Mouse (Mus musculus): Measurements from ENCODE around the gene Cirbp. TPM values are rescaled to one million over a fixed set of nuclear protein-coding genes. Genes with fewer than 3 reads are reported as not detected.

Gene Cirbp
- total RNA-seq (2023): 100 to 1,000 TPM; 152 to 252 TPM

DNA sequence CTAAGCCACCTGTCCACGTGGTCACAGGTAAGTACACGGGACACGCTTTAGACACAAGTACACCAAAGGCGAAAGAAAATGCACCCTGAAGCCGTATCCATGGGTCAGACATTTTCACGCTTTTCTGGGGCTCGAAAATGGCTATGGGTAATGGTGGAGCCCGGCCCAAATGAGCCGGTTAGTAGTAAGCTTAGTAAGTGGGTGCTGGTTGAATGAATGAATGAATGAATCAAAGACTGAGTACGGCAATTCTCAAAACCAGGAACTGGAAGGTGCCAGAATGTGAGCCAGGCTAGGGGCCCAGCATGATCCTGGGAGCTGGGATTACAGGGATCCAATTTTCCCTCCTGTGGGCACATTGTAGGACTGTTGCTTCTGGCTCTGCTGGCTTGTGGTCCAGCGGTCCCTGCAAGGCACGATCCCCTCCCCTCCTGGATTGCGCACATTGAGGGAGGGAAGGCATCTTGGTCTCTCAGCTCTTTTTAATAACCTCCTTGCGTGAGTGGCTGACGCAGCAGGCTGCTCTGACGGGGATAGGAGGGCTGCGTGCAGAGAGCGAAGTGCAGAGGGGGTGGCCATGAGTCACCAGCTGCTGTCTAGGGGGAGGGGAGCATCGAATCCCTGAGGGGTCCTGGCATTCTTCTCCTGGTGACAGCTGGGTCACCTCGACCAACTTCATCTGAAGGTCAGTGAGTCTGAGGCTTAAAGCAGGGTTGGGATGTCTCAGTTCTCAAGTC is at the start of gene Cirbp:
TSS of gene Cirbp (plus strand) at position 594 of the 737 bp plus-strand sequence.

DNA sequence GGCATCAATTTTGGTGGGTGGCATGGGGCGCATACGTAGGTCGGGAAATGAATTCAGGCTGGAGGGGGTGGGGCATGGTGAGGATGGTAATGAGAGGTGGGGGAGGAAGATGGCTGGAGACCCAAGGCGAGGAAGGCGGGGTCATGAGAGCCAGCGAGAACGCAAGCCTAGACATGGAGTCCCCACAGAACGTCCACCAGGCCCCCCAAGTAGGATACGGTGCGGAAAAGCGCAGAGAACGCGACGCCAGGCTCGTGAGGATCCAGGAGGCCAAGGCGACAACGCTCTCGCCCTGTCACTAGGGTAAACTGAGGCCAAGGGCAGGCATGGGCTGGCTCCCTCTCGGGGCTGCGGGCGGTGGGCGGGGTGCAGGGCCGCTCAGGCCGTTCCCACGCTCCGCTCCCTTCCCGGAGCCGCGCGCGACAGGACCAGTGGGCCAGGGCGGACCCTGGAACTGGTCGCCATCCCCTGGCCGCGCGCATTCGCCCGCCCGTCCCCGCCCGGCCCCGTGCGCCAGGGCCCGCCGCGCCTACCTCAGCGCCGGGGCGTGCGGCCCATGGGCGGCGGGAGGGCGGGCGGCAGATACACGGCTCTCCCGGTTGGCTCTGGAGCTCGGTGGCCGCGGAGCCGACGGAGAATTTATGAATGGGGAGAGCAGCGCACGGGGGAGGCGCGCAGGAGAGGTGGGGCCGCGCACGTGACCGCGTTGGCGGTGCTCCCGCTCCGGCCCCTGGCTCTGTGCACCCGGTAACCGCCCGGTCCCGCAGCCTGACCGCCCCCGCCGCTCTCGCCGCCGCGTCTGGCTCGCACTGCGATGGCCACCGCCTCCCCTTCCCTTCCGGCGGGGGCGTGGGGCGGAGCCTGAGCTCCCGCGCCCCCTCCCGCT is 27.0 kb upstream of the Cirbp start, which contains the start of gene Atp5d:
TSS of gene Atp5d (plus strand) at position 80 of the 886 bp plus-strand sequence.

GRCm38 (mm10) chr10:80140666-80141035 is 25.1 kb upstream of the Cirbp start, which contains the start of gene Cbarp:
Gene Cbarp, minus strand, starts transcription at chr10:80140835.

DNA sequence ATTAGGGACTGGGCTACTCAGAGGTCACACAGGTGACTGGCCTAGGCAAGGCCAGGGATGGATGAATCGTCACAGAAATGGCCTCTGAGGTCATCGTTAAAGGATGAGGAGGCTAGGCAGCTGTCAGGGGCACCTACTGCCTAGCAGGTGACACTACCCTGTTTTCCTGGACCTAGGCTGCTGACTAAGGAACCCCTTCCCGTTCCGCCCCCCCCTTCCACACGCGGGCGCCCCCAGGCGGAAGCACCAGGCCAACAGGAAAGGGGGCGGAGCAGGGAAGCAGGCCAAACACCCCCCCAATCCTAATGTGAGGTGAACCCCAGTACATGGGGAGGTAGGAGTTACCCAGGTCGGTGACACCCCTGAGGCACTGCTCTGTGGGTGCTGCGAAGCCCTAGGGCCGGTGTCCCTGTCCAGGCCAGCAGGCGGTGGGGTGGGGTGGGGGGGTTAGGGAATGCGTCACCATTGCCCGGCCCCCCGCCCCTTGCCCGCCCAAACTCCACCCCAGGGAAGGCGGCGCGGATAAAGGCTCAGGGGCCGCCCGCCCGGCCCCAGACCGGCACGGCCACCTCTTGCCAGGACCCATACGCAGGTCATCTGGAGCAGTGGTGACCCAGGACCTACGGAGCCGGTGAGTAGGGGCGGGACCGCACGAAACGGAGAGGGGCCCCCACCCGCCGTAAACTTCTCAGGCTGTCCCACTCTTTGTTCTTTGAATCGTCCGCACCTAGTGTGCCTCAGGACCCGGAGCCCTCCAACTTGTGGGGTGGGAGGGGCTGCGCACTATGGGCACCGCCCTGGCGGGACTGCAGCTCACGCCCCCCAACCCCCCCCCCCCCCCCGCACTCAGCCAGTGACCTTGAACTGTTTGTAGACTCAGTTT is 17.8 kb upstream of the Cirbp start, which contains the start of gene Midn:
TSS of gene Midn (plus strand) at position 554 of the 883 bp plus-strand sequence.

GRCm38 (mm10) chr10:80172527-80173292 is 6.9 kb downstream of the Cirbp start, which contains the start of gene 1600002K03Rik:
Gene 1600002K03Rik, plus strand, starts transcription at chr10:80172944.

GRCm38 (mm10) chr10:80179068-80180051 is 13.6 kb downstream of the Cirbp start, which contains the start of gene Efna2:
Gene Efna2, plus strand, starts transcription at chr10:80179482.

Other genes starting within 250 kb of the Cirbp start
- under 1 TPM; 0.50 to 0.93 TPM for gene Kiss1r, start 249.0 kb upstream of the Cirbp start, total RNA-seq (2023)
- 10 to 100 TPM; 94.6 to 97.9 TPM for gene R3hdm4, start 244.8 kb upstream of the Cirbp start, total RNA-seq (2023)
- 10 to 100 TPM; 40.0 to 49.7 TPM for gene Arid3a, start 238.9 kb upstream of the Cirbp start, total RNA-seq (2023)
- gene Wdr18, start 205.8 kb upstream of the Cirbp start, total RNA-seq (2023): 10 to 100 TPM; 44.5 to 55.3 TPM
- gene Grin3b, start 195.3 kb upstream of the Cirbp start, total RNA-seq (2023): under 1 TPM in 1 of 2 experiments, not detected in 1; 0.24 TPM
- 100 to 1,000 TPM; 156 to 169 TPM for gene Tmem259, start 181.7 kb upstream of the Cirbp start, total RNA-seq (2023)
- gene Cnn2, start 177.4 kb upstream of the Cirbp start, total RNA-seq (2023): 100 to 1,000 TPM; 339 to 353 TPM
- 10 to 100 TPM; 57.1 to 61.6 TPM for gene Abca7, start 169.5 kb upstream of the Cirbp start, total RNA-seq (2023)
- 100 to 1,000 TPM; 538 to 550 TPM for gene Arhgap45, start 149.3 kb upstream of the Cirbp start, total RNA-seq (2023)
- 100 to 1,000 TPM in 1 of 2 experiments, 10 to 100 TPM in 1; 91.9 to 101 TPM for gene Polr2e, start 126.2 kb upstream of the Cirbp start, total RNA-seq (2023)
- 100 to 1,000 TPM; 124 to 133 TPM for gene Gpx4, start 118.8 kb upstream of the Cirbp start, total RNA-seq (2023)
- 100 to 1,000 TPM; 118 to 128 TPM for gene Sbno2, start 60.4 kb upstream of the Cirbp start, total RNA-seq (2023)
- 100 to 1,000 TPM; 178 to 181 TPM for gene Stk11, start 50.2 kb upstream of the Cirbp start, total RNA-seq (2023)
- gene Atp5d, start 27.4 kb upstream of the Cirbp start, total RNA-seq (2023): 100 to 1,000 TPM; 171 to 178 TPM
- 1 to 10 TPM; 4.6 to 4.9 TPM for gene Cbarp, start 25.1 kb upstream of the Cirbp start, total RNA-seq (2023)
- 100 to 1,000 TPM; 153 to 162 TPM for gene Midn, start 17.7 kb upstream of the Cirbp start, total RNA-seq (2023)
- 10 to 100 TPM in 1 of 2 experiments, 1 to 10 TPM in 1; 9.9 to 13.1 TPM for gene 1600002K03Rik, start 7.0 kb downstream of the Cirbp start, total RNA-seq (2023)
- under 1 TPM in 1 of 2 experiments, not detected in 1; 0.42 TPM for gene Efna2, start 13.5 kb downstream of the Cirbp start, total RNA-seq (2023)
- gene Mum1, start 60.4 kb downstream of the Cirbp start, total RNA-seq (2023): 10 to 100 TPM; 79.2 to 79.3 TPM
- 100 to 1,000 TPM in 1 of 2 experiments, 10 to 100 TPM in 1; 98.1 to 106 TPM for gene Ndufs7, start 83.1 kb downstream of the Cirbp start, total RNA-seq (2023)
- 1 to 10 TPM; 1.2 to 3.8 TPM for gene Gamt, start 95.0 kb downstream of the Cirbp start, total RNA-seq (2023)
- 100 to 1,000 TPM; 147 to 159 TPM for gene Dazap1, start 95.5 kb downstream of the Cirbp start, total RNA-seq (2023)
- 1,000 to 10,000 TPM; 2,823 to 2,836 TPM for gene Rps15, start 126.5 kb downstream of the Cirbp start, total RNA-seq (2023)
- under 1 TPM; 0.24 to 0.35 TPM for gene Apc2, start 130.0 kb downstream of the Cirbp start, total RNA-seq (2023)
- 10 to 100 TPM; 27.6 to 32.1 TPM for gene 2310011J03Rik, start 154.6 kb downstream of the Cirbp start, total RNA-seq (2023)
- 1 to 10 TPM; 1.0 to 1.1 TPM for gene Pcsk4, start 163.5 kb downstream of the Cirbp start, total RNA-seq (2023)
- gene Reep6, start 164.0 kb downstream of the Cirbp start, total RNA-seq (2023): under 1 TPM in 1 of 2 experiments, not detected in 1; 0.26 TPM
- not detected for gene Adamtsl5, start 182.4 kb downstream of the Cirbp start, total RNA-seq (2023)
- gene Plk5, start 190.5 kb downstream of the Cirbp start, total RNA-seq (2023): not detected
- gene Mex3d, start 221.7 kb downstream of the Cirbp start, total RNA-seq (2023): 1 to 10 TPM; 8.4 to 9.4 TPM
- gene Mbd3, start 233.6 kb downstream of the Cirbp start, total RNA-seq (2023): 100 to 1,000 TPM in 1 of 2 experiments, 10 to 100 TPM in 1; 99.8 to 108 TPM
- gene Uqcr11, start 240.8 kb downstream of the Cirbp start, total RNA-seq (2023): 10 to 100 TPM; 69.0 to 71.6 TPM

Measured in B cell, adult 67 days (primary cell).